Mouse (Mus musculus) lung, postnatal 10 days (tissue): ENCODE data around the gene Dph1.

Experiments
- DNase-seq: peaks from one replicate; pipeline ENCODE4 v3.0.0; 2021

The Dph1 gene

GRCm38 (mm10) chr11:75131300-75131699 lies 59.7 kb downstream of the Dph1 start:
- DNase-seq = no peak

DNA sequence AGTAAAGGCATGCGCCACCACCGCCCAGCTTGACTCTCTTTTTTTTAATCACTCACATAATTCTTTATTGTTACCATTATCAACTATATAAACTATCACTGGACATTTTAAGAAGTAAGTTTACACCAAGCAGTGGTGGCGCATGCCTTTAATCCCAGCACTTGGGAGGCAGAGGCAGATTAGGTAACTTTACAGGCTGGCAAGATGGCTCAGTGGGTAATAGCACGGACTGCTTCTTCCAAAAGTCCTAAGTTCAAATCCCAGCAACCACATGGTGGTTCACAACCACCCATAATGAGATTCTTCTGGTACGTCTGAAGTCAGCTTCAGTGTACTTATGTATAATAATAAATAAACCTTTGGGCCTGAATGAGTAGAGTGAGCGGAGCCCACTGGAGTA lies 61.6 kb downstream of the Dph1 start:
- DNase-seq = no peak
